Mouse (Mus musculus) embryonic facial prominence, embryonic 15.5 days (tissue): Measurements from ENCODE around the gene Eapp. TPM values are rescaled to one million over a fixed set of nuclear protein-coding genes. Genes with fewer than 3 reads are reported as not detected.
A peak's percentile ranks its signal among the peaks of the same experiment; 100 is the strongest.
"Not testable (repeated sequence)": the region's sequence is repeated elsewhere in the genome, so short reads cannot be mapped to it uniquely, and the experiment has no call there.

Experiments
- ATAC-seq: fragments of 200-750 bp; cut with Nextera tagmentation; 2 replicates; pipeline ENCODE4 v1.8.0; 2017; ENCODE audit warnings: low read depth, moderate TSS enrichment; ENCODE audit not compliant: insufficient number of reproducible peaks, low FRiP score, low TSS enrichment
- H3K27ac ChIP-seq: fragments of 300-500 bp; sonication (generic); replicated peaks from 2 replicates; pipeline ENCODE4 v1.5.1; 2015; ENCODE audit warnings: mild to moderate bottlenecking, inconsistent platforms
- H3K27me3 ChIP-seq: fragments of 300-500 bp; sonication (generic); 2 replicates; pipeline ENCODE4 v1.6.1; 2015; ENCODE audit warnings: inconsistent platforms
- H3K36me3 ChIP-seq: fragments of 300-500 bp; sonication (generic); 2 replicates; pipeline ENCODE4 v1.6.1; 2015; ENCODE audit warnings: mild to moderate bottlenecking, inconsistent platforms
- H3K4me1 ChIP-seq: fragments of 300-500 bp; sonication (generic); 2 replicates; pipeline ENCODE4 v1.6.1; 2015; ENCODE audit warnings: inconsistent platforms
- H3K4me2 ChIP-seq: fragments of 300-500 bp; sonication (generic); replicated peaks from 2 replicates; pipeline ENCODE4 v1.6.1; 2015; ENCODE audit warnings: mild to moderate bottlenecking, inconsistent platforms
- H3K4me3 ChIP-seq: fragments of 300-500 bp; sonication (generic); replicated peaks from 2 replicates; pipeline ENCODE4 v1.5.1; 2015; ENCODE audit warnings: mild to moderate bottlenecking, inconsistent platforms
- H3K9ac ChIP-seq: fragments of 300-500 bp; sonication (generic); 2 replicates; pipeline ENCODE4 v1.6.1; 2015; ENCODE audit warnings: inconsistent platforms
- H3K9me3 ChIP-seq: fragments of 300-500 bp; sonication (generic); replicated peaks from 2 replicates; pipeline ENCODE4 v1.6.1; 2016; ENCODE audit warnings: inconsistent platforms
- WGBS: fragments of 180-500 bp; shearing (Covaris S2); methylation state at CpG from one replicate; pipeline ENCODE4 v1.1.7; 2015; 5-methylcytosine and 5-hydroxymethylcytosine counted together
- polyA plus RNA-seq: library from polyadenylated mRNA; unstranded; fragments of >200 nt; fragmentation: Nextera tagmentation; extraction: Ambion mirVana; gene quantifications from 2 replicates; pipeline ENCODE4 v1.2.1, GENCODE M21; 2015

Gene Eapp
- 71.1 and 72.6 TPM in 2 replicates for polyA plus RNA-seq

DNA sequence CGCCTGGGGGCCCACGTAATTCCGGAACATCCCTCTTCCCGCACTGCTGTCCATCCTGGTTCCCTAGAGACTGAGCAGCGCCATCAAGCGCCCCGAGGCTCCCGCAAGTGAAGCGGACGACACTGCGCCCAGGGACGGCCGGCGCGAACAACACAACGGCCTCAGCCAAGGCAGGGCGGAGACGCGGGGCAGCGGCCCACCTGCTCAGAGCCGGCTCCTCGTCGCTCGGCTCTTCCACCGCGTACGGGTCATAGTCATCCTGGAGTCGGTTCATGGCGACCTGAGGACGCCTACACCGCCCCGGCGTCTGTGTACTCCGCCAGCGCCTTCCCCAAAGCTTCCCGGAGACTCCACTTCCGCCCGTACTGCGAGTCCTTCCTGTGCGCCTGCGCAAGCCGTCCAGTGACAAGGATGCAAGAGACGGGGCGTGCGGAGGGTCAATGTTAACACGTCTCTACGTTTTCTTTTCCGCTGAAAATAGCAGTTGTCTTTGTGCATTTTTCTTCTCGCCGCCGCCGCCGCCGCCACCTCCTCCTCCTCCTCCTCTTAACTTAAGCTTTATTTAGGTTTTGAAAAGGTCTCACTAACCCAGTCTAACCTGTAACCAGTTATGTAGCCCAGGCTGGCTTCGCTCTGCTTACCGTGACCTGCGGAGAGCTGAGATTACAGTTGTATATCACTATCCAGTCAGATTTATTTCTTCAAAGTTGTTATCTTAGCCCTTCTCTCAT is at the start of gene Eapp:
Gene Eapp (minus strand): TSS at position 387 of the 731 bp plus-strand sequence.
- under 1% methylated on average over 57 of the region's 57 CpGs for WGBS
- Histone ChIP-seq H3K9ac (peak within 1 kb of the TSS; percentile 91), H3K4me2 (peak within 1 kb of the TSS; percentile 70), H3K27me3 (no peaks in the 10 kb centered on the region), H3K4me1 (peaks cover 7% of the 10 kb centered on the region), H3K4me3 (peak within 1 kb of the TSS; percentile 93), H3K27ac (peak within 1 kb of the TSS; percentile 98), H3K9me3 (no peaks in the 10 kb centered on the region), H3K36me3 (peaks cover 16% of the 10 kb centered on the region)
- ATAC-seq, result peak; percentile 91

DNA sequence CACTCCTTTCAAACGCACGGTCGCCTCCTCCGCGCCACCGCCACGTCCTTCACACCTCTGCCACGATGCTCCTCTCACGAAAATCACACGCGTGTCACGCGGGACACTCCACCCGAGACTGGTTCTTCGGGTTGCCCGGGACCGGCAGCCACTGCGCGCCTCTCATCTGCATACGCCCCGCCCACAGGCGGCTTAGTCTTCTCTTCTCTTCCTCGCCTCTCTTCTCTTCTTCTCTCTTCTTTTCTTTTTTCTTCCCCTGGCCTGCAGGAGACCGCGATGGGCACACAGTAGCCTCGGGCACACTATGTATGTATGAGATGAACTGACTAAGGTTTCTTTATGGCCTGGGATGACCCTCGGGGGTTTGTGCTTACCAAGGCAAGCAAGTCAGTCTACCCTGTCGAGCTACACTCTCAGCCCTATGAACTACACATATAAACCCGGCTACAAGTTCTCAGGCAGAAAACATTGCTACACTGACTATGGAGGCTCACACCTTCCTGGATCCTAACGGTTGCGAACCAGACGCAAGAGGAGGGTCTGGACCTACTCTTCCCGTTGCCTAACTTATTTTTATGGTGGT is 43.1 kb upstream of the Eapp start:
- WGBS, result 1% methylated on average over 12 of the region's 33 CpGs
- not testable (repeated sequence) for H3K27ac ChIP-seq, H3K4me3 ChIP-seq, H3K36me3 ChIP-seq, H3K4me1 ChIP-seq, H3K9ac ChIP-seq, H3K4me2 ChIP-seq, H3K9me3 ChIP-seq, H3K27me3 ChIP-seq
- ATAC-seq, result peak; percentile 59

DNA sequence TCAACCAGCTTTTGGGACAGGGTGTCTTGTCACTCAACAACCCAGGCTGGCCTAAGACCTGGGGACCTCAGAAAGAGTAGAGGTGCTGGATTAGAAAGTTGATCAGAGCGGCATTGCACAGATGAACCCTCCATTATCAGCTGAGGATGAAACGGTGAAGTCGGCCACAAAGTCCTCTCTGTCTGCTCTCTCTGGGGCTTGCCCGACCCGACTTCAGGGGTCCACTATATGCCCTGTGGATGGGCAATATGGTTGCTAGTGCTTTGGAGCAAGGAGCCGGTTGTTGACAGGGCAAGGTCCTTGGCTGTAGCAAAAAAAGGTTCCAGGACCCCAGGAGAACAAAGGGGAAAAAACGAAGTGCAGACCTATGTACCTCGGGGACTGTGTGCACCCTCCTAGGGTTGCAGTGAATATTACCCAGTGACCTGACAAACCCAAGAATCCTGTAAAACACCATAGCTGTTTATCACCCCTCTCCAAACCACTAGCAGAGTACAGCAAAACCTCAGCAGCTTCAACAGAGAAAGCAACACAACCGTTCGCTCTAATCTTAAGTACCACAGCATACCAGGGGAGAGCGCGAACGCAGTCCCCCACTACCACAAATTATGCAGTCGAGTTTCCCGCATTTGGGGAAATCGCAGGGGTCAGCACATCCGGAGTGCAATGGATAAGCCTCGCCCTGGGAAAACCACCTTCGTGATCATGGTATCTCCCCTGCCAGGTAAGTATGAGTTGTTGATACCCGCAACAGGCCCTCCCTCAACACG is 42.4 kb upstream of the Eapp start:
- no CpG with 5 or more reads among the region's 21 CpGs for WGBS
- not testable (repeated sequence) for H3K27ac ChIP-seq, H3K9me3 ChIP-seq, H3K4me2 ChIP-seq, H3K9ac ChIP-seq, H3K4me1 ChIP-seq, H3K27me3 ChIP-seq, H3K4me3 ChIP-seq, H3K36me3 ChIP-seq
- ATAC-seq, result peak; percentile 88

DNA sequence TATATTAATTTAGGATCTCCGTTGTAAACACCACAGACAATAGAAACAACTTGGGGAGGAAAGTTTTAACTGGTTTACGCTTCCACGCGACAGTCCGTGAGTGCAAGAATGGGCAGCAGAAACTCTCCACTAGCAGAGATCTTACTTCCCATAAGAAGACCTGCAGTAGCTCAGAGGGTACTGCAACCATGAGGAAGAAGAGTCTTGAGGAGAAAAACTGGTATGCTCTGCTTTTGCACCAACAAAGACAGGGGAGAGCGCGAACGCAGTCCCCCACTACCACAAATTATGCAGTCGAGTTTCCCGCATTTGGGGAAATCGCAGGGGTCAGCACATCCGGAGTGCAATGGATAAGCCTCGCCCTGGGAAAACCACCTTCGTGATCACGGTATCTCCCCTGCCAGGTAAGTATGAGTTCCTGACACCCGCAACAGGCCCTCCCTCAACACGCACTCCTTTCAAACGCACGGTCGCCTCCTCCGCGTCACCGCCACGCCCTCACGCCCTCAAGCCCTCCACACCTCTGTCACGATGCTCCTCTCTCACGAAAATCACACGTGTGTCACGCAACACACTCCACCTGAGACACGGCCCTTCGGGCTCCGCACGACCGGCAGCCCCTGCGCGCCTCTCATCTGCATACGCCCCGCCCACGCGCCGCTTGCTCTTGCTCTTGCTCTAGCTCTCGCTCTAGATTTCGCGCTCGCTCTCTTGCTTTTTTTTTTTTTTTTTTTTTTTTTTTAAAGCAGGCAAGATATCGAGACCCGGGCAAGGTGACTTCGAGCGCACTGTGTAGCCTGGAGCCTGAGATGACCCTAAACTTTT is 38.8 kb upstream of the Eapp start:
- not testable (repeated sequence) for H3K4me3 ChIP-seq, H3K27me3 ChIP-seq, H3K9ac ChIP-seq, H3K36me3 ChIP-seq, H3K4me1 ChIP-seq, H3K27ac ChIP-seq, H3K9me3 ChIP-seq, H3K4me2 ChIP-seq
- ATAC-seq, result peak; percentile 69
- 0% methylated on average over 8 of the region's 49 CpGs for WGBS

DNA sequence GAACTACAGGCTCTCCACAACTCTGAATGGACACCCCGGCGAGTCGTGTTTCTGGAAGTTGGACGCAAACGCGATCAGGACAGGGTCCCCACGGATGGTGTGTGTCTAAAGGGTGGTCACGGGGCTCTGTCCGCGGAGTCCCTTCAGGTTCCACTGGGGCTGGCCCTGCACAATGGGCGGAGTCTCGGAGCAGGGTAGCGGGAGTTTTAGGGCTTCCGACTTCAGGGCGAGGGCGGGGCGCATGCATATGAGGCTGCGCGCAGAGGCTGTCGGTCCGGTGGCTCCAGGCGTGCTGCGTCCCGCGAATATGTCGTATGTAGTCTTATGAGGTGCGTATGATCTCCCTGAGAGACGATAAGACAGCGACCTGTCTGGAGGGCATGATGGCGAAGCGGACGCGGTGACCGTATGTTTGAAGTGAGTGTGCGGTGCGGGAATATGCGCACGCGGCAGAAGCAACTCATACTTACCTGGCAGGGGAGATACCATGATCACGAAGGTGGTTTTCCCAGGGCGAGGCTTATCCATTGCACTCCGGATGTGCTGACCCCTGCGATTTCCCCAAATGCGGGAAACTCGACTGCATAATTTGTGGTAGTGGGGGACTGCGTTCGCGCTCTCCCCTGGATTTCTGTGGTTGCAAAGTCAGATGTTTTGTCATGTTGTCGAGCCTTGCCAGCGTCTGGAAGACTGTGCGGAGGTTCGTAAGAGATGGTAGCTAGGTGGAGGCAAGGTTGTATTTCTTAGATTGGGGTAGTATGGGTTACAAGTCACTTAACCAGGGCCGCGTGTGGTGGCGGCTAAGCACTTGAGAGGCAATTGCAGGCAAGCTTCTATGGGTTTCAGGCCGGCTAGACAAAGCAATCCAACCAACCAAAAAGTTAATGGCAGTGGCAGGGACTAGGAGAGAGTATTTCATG is 33.7 kb upstream of the Eapp start:
- ATAC-seq, result peak; percentile 92
- H3K9me3 ChIP-seq, H3K4me1 ChIP-seq, H3K4me3 ChIP-seq, H3K9ac ChIP-seq, H3K27ac ChIP-seq, H3K36me3 ChIP-seq, H3K4me2 ChIP-seq, H3K27me3 ChIP-seq: not testable (repeated sequence)
- WGBS, result no CpG with 5 or more reads among the region's 56 CpGs

DNA sequence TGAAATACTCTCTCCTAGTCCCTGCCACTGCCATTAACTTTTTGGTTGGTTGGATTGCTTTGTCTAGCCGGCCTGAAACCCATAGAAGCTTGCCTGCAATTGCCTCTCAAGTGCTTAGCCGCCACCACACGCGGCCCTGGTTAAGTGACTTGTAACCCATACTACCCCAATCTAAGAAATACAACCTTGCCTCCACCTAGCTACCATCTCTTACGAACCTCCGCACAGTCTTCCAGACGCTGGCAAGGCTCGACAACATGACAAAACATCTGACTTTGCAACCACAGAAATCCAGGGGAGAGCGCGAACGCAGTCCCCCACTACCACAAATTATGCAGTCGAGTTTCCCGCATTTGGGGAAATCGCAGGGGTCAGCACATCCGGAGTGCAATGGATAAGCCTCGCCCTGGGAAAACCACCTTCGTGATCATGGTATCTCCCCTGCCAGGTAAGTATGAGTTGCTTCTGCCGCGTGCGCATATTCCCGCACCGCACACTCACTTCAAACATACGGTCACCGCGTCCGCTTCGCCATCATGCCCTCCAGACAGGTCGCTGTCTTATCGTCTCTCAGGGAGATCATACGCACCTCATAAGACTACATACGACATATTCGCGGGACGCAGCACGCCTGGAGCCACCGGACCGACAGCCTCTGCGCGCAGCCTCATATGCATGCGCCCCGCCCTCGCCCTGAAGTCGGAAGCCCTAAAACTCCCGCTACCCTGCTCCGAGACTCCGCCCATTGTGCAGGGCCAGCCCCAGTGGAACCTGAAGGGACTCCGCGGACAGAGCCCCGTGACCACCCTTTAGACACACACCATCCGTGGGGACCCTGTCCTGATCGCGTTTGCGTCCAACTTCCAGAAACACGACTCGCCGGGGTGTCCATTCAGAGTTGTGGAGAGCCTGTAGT is 23.4 kb upstream of the Eapp start:
- H3K4me2 ChIP-seq, H3K27ac ChIP-seq, H3K36me3 ChIP-seq, H3K4me3 ChIP-seq, H3K9me3 ChIP-seq, H3K9ac ChIP-seq, H3K4me1 ChIP-seq, H3K27me3 ChIP-seq: not testable (repeated sequence)
- ATAC-seq, result peak; percentile 92
- no CpG with 5 or more reads among the region's 56 CpGs for WGBS

DNA sequence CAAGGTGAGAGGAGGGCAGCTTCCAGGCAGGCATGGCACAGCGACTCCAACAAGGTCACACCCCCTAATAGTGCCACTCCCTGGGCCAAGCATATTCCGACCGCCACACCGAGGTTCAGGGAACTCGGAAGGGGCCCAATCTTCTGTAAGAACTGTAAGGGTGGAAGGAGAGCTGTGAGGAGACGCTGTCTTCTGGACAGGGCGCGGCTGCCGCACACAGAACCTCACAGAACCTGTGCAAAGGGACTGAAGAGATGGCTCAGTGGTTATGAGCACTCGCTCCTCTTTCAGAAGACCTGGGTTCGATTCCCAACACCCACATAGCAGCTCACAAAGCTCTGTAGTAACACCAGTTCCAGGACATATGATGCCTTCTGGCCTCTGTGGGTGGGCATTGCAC is 21.8 kb upstream of the Eapp start:
- ATAC-seq, result not testable (repeated sequence)

DNA sequence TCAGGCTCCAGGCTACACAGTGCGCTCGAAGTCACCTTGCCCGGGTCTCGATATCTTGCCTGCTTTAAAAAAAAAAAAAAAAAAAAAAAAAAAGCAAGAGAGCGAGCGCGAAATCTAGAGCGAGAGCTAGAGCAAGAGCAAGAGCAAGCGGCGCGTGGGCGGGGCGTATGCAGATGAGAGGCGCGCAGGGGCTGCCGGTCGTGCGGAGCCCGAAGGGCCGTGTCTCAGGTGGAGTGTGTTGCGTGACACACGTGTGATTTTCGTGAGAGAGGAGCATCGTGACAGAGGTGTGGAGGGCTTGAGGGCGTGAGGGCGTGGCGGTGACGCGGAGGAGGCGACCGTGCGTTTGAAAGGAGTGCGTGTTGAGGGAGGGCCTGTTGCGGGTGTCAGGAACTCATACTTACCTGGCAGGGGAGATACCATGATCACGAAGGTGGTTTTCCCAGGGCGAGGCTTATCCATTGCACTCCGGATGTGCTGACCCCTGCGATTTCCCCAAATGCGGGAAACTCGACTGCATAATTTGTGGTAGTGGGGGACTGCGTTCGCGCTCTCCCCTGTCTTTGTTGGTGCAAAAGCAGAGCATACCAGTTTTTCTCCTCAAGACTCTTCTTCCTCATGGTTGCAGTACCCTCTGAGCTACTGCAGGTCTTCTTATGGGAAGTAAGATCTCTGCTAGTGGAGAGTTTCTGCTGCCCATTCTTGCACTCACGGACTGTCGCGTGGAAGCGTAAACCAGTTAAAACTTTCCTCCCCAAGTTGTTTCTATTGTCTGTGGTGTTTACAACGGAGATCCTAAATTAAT is 18.3 kb upstream of the Eapp start:
- 0% methylated on average over 4 of the region's 48 CpGs for WGBS
- not testable (repeated sequence) for H3K9ac ChIP-seq, H3K36me3 ChIP-seq, H3K4me1 ChIP-seq, H3K27ac ChIP-seq, H3K9me3 ChIP-seq, H3K4me2 ChIP-seq, H3K27me3 ChIP-seq, H3K4me3 ChIP-seq
- ATAC-seq, result peak; percentile 55

More for the DNA sequence above, 21.8 kb upstream of the Eapp start:
- H3K9ac ChIP-seq, H3K4me2 ChIP-seq, H3K27me3 ChIP-seq, H3K27ac ChIP-seq, H3K4me3 ChIP-seq, H3K9me3 ChIP-seq, H3K36me3 ChIP-seq, H3K4me1 ChIP-seq: not testable (repeated sequence)
- 80% methylated on average over 4 of the region's 11 CpGs for WGBS

DNA sequence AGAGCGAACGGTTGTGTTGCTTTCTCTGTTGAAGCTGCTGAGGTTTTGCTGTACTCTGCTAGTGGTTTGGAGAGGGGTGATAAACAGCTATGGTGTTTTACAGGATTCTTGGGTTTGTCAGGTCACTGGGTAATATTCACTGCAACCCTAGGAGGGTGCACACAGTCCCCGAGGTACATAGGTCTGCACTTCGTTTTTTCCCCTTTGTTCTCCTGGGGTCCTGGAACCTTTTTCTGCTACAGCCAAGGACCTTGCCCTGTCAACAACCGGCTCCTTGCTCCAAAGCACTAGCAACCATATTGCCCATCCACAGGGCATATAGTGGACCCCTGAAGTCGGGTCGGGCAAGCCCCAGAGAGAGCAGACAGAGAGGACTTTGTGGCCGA is 14.8 kb upstream of the Eapp start:
- H3K4me2 ChIP-seq, H3K9ac ChIP-seq, H3K4me1 ChIP-seq, H3K27me3 ChIP-seq, H3K27ac ChIP-seq, H3K9me3 ChIP-seq, H3K4me3 ChIP-seq, H3K36me3 ChIP-seq: not testable (repeated sequence)
- peak; percentile 86 for ATAC-seq
- WGBS, result 1% methylated on average over 4 of the region's 8 CpGs
